Mouse (Mus musculus) heart, postnatal 10 days (tissue): ENCODE data around the gene Zdhhc5. TPM values are rescaled to one million over a fixed set of nuclear protein-coding genes. Genes with fewer than 3 reads are reported as not detected.
"Not testable (repeated sequence)": the region's sequence is repeated elsewhere in the genome, so short reads cannot be mapped to it uniquely, and the experiment has no call there.

Experiments
- DNase-seq, 2 experiments: peaks; one replicate each; pipeline ENCODE4 v3.0.0; 2021
- intact Hi-C: fragments of 180-260 bp; cut with DNase I; formaldehyde crosslinking; loops from one replicate; pipeline ENCODE4 v1.15.1; 2025
- total RNA-seq, 2 experiments: library from RNA; stranded (reverse); gene quantifications; 2 replicates each; pipeline ENCODE4 v1.2.3; 2021

Gene Zdhhc5
- total RNA-seq, 2 experiments from 2014 or later, result 66.4 to 72.4 TPM

- intact Hi-C loops, result no loop called here
- no peak for DNase-seq
Measured at GRCm38 (mm10) chr2:84736312-84737161, 21.6 kb upstream of the Zdhhc5 start.

GRCm38 (mm10) chr2:84735346-84735920 is 20.5 kb upstream of the Zdhhc5 start:
- intact Hi-C loops, result no loop called here
- no peak for DNase-seq

GRCm38 (mm10) chr2:84734919-84735318 is 19.9 kb upstream of the Zdhhc5 start:
- intact Hi-C loops, result no loop called here
- no peak for DNase-seq

GRCm38 (mm10) chr2:84734351-84734864 is 19.4 kb upstream of the Zdhhc5 start:
- peak in 1 of 2 experiments; percentile 15 for DNase-seq
- intact Hi-C loops, result no loop called here

- DNase-seq, result peak; percentile 45 to 48
- intact Hi-C loops, result no loop called here
Measured at GRCm38 (mm10) chr2:84733579-84734300, 18.8 kb upstream of the Zdhhc5 start, which contains the start of gene Ypel4. Ypel4 (plus strand) TSS chr2:84734058.

- intact Hi-C loops, result no loop called here
- DNase-seq, result no peak
Measured at GRCm38 (mm10) chr2:84732394-84732793, 17.4 kb upstream of the Zdhhc5 start.

GRCm38 (mm10) chr2:84731206-84731605 is 16.2 kb upstream of the Zdhhc5 start:
- intact Hi-C loops, result no loop called here
- no peak for DNase-seq

- intact Hi-C loops, DNase-seq: not testable (repeated sequence)
Measured at GRCm38 (mm10) chr2:84728191-84728590, 13.2 kb upstream of the Zdhhc5 start.

- intact Hi-C loops, result no loop called here
Measured at GRCm38 (mm10) chr2:84727172-84727858, 12.3 kb upstream of the Zdhhc5 start, which contains the start of gene Clp1. Clp1 (minus strand) TSS chr2:84727350.

GRCm38 (mm10) chr2:84726716-84727115 is 11.7 kb upstream of the Zdhhc5 start:
- intact Hi-C loops, result no loop called here

More at GRCm38 (mm10) chr2:84727172-84727858, 12.3 kb upstream of the Zdhhc5 start, which contains the start of gene Clp1:
- DNase-seq, result peak; percentile 98

GRCm38 (mm10) chr2:84725770-84726169 is 10.8 kb upstream of the Zdhhc5 start:
- intact Hi-C loops, result no loop called here
- DNase-seq, result no peak

More at GRCm38 (mm10) chr2:84726716-84727115, 11.7 kb upstream of the Zdhhc5 start:
- DNase-seq, result peak in 1 of 2 experiments; percentile 14

- intact Hi-C loops, result no loop called here
- no peak for DNase-seq
Measured at GRCm38 (mm10) chr2:84723856-84724255, 8.9 kb upstream of the Zdhhc5 start.

GRCm38 (mm10) chr2:84721182-84721581 is 6.2 kb upstream of the Zdhhc5 start:
- no peak for DNase-seq
- intact Hi-C loops, result no loop called here

- DNase-seq, result no peak
- intact Hi-C loops, result no loop called here
Measured at GRCm38 (mm10) chr2:84720718-84721117, 5.7 kb upstream of the Zdhhc5 start.

GRCm38 (mm10) chr2:84717357-84717756 is 2.4 kb upstream of the Zdhhc5 start:
- DNase-seq, result peak in 1 of 2 experiments; percentile 37
- intact Hi-C loops, result loop anchor here (5.0 kb wide), 1 partner anchor 240 kb away; the partner anchor contains the start of gene Tfpi

GRCm38 (mm10) chr2:84716423-84717355 is 1.7 kb upstream of the Zdhhc5 start:
- DNase-seq, result peak; percentile 29 to 30

GRCm38 (mm10) chr2:84715562-84716361 is 782 bp upstream of the Zdhhc5 start:
- DNase-seq, result peak in 1 of 2 experiments; percentile 78
- intact Hi-C loops, result loop anchor here (1.0 to 5.0 kb wide), 2 partner anchors 28 to 238 kb away; partner anchors contain the start of genes Gm19426 and Tfpi

More at GRCm38 (mm10) chr2:84716423-84717355, 1.7 kb upstream of the Zdhhc5 start:
- intact Hi-C loops, result loop anchor here (5.0 kb wide), 1 partner anchor 239 kb away; the partner anchor contains the start of gene Tfpi

- intact Hi-C loops, result loop anchor here (5.0 kb wide), 1 partner anchor 37 kb away; the partner anchor contains the start of genes Gm28635, Med19 and Tmx2
- no peak for DNase-seq
Measured at GRCm38 (mm10) chr2:84714422-84714810, 564 bp downstream of the Zdhhc5 start.
